Mouse (Mus musculus) olfactory bulb, adult 2 months (tissue): ENCODE measurements around the gene Itga2b. TPM values are rescaled to one million over a fixed set of nuclear protein-coding genes. Genes with fewer than 3 reads are reported as not detected.
A peak's percentile ranks its signal among the peaks of the same experiment; 100 is the strongest.
"Not testable (repeated sequence)": the region's sequence is repeated elsewhere in the genome, so short reads cannot be mapped to it uniquely, and the experiment has no call there.

Experiments used
- H3K27ac ChIP-seq: fragments of 200-500 bp; 2 replicates; pipeline ENCODE4 v1.5.1; 2012; ENCODE audit warnings: low read depth, low read length; ENCODE audit not compliant: insufficient read depth
- H3K4me1 ChIP-seq: fragments of 200-500 bp; 2 replicates; pipeline ENCODE4 v1.6.1; 2012; ENCODE audit warnings: low read length; ENCODE audit not compliant: control insufficient read depth, insufficient read depth
- H3K4me3 ChIP-seq: fragments of 200-500 bp; 2 replicates; pipeline ENCODE4 v1.5.1; 2012; ENCODE audit warnings: mild to moderate bottlenecking, low read depth, low read length, moderate library complexity; ENCODE audit not compliant: insufficient read depth
- CTCF ChIP-seq: fragments of 200-500 bp; IDR thresholded peaks from 2 replicates; pipeline ENCODE4 v1.5.1; 2012; ENCODE audit warnings: low read depth, mild to moderate bottlenecking, low read length, moderate library complexity; ENCODE audit not compliant: insufficient read depth
- POLR2A ChIP-seq: fragments of 200-500 bp; IDR thresholded peaks from 2 replicates; pipeline ENCODE4 v1.6.1; 2012; ENCODE audit warnings: mild to moderate bottlenecking, low read depth, low read length, moderate library complexity; ENCODE audit not compliant: insufficient read depth
- WGBS: fragments of 180-500 bp; shearing (Covaris S2); methylation state at CpG from one replicate; pipeline ENCODE4 v1.1.7; 2018; 5-methylcytosine and 5-hydroxymethylcytosine counted together
- polyA plus RNA-seq: library from polyadenylated mRNA; stranded (reverse); fragments of >200 nt; gene quantifications from 2 replicates; pipeline ENCODE4 v1.2.4, GENCODE M21; 2012; ENCODE audit warnings: low replicate concordance; ENCODE audit not compliant: missing spikeins, insufficient read depth, insufficient read length

The Itga2b gene
- polyA plus RNA-seq, 1 experiment = not detected

GRCm38 (mm10) chr11:102425555-102426316 lies 44.2 kb downstream of the Itga2b start:
- 86% methylated on average over 8 of the region's 8 CpGs for WGBS
- Histone ChIP-seq H3K4me3 (no peak overlapping the region), H3K27ac (no peak overlapping the region), H3K4me1 (no peaks in the 10 kb centered on the region; the same call in 1 of the 2 replicates)
- no peak for TF ChIP-seq POLR2A
- no peak for TF ChIP-seq CTCF

- Histone ChIP-seq H3K4me3 (no peak overlapping the region), H3K27ac (no peak overlapping the region), H3K4me1 (no peaks in the 10 kb centered on the region; the same call in 1 of the 2 replicates)
- TF ChIP-seq POLR2A (no peak), CTCF (no peak)
- 81% methylated on average over 6 of the region's 6 CpGs for WGBS
Observed at GRCm38 (mm10) chr11:102424666-102425065, 45.3 kb downstream of the Itga2b start.

GRCm38 (mm10) chr11:102421559-102421958 lies 48.4 kb downstream of the Itga2b start:
- Histone ChIP-seq H3K4me1 (no peaks in the 10 kb centered on the region), H3K27ac (no peak overlapping the region), H3K4me3 (no peak overlapping the region)
- 59% methylated on average over 8 of the region's 8 CpGs for WGBS
- TF ChIP-seq CTCF (no peak), POLR2A (no peak)

GRCm38 (mm10) chr11:102418887-102419286 lies 51.0 kb downstream of the Itga2b start:
- H3K27ac ChIP-seq = no peak overlapping the region
- H3K4me1 ChIP-seq = no peaks in the 10 kb centered on the region
- TF ChIP-seq POLR2A (no peak), CTCF (no peak)
- no peak overlapping the region for H3K4me3 ChIP-seq

GRCm38 (mm10) chr11:102417160-102417559 lies 52.8 kb downstream of the Itga2b start:
- whole genome bisulfite sequencing = 83% methylated on average over 1 of the region's 1 CpGs
- TF ChIP-seq CTCF (no peak), POLR2A (no peak)
- Histone ChIP-seq H3K4me3 (no peak overlapping the region), H3K4me1 (no peaks in the 10 kb centered on the region), H3K27ac (no peak overlapping the region)

- no peak overlapping the region for H3K4me3 ChIP-seq
- no peak overlapping the region for H3K27ac ChIP-seq
- no peaks in the 10 kb centered on the region for H3K4me1 ChIP-seq
- TF ChIP-seq CTCF = no peak
- no peak for TF ChIP-seq POLR2A
- WGBS = 75% methylated on average over 10 of the region's 10 CpGs
Observed at GRCm38 (mm10) chr11:102415034-102415802, 54.7 kb downstream of the Itga2b start.

- WGBS = 77% methylated on average over 8 of the region's 8 CpGs
- TF ChIP-seq CTCF (no peak), POLR2A (no peak)
- Histone ChIP-seq H3K27ac (no peak overlapping the region), H3K4me1 (0 out of 2 replicates have a peak, but pooled peaks cover 3% of the 10 kb centered on the region), H3K4me3 (no peak overlapping the region)
Observed at GRCm38 (mm10) chr11:102413059-102413458, 56.9 kb downstream of the Itga2b start.

- 4% methylated on average over 11 of the region's 11 CpGs for WGBS
- TF ChIP-seq CTCF (peak; percentile 63; the same call in 1 of the 2 replicates), POLR2A (no peak)
- Histone ChIP-seq H3K4me1 (peaks cover 3% of the 10 kb centered on the region; the same call in 1 of the 2 replicates), H3K27ac (no peak overlapping the region), H3K4me3 (no peak overlapping the region)
Observed at GRCm38 (mm10) chr11:102411704-102412103, 58.2 kb downstream of the Itga2b start.

- Histone ChIP-seq H3K27ac (no peak overlapping the region), H3K4me1 (peaks cover 8% of the 10 kb centered on the region), H3K4me3 (no peak overlapping the region)
- TF ChIP-seq CTCF (no peak), POLR2A (no peak)
- 67% methylated on average over 3 of the region's 3 CpGs for WGBS
Observed at GRCm38 (mm10) chr11:102411061-102411460, 58.9 kb downstream of the Itga2b start.

- WGBS = 90% methylated on average over 3 of the region's 3 CpGs
- not testable (repeated sequence) for H3K4me3 ChIP-seq, H3K27ac ChIP-seq
- H3K4me1 ChIP-seq = peaks cover 15% of the 10 kb centered on the region
Observed at GRCm38 (mm10) chr11:102410345-102410744, 59.6 kb downstream of the Itga2b start.
